Mouse (Mus musculus) stomach, embryonic 14.5 days (tissue): Measurements from ENCODE around the gene Ssbp3. TPM values are rescaled to one million over a fixed set of nuclear protein-coding genes. Genes with fewer than 3 reads are reported as not detected.

Experiments
- ATAC-seq: fragments of 200-750 bp; cut with Nextera tagmentation; 2 replicates; pipeline ENCODE4 v1.8.0; 2017; ENCODE audit warnings: low read depth, moderate TSS enrichment; ENCODE audit not compliant: insufficient number of reproducible peaks, insufficient read depth, low FRiP score
- H3K27ac ChIP-seq: fragments of 300-500 bp; sonication (generic); 2 replicates; pipeline ENCODE4 v1.5.1; 2014; ENCODE audit warnings: mild to moderate bottlenecking, low read length, moderate library complexity, mixed read lengths
- H3K27me3 ChIP-seq: fragments of 300-500 bp; sonication (generic); 2 replicates; pipeline ENCODE4 v1.6.1; 2014; ENCODE audit warnings: low read length, control low read depth, mixed read lengths; ENCODE audit not compliant: control insufficient read depth, insufficient read depth
- H3K36me3 ChIP-seq: fragments of 300-500 bp; sonication (generic); 2 replicates; pipeline ENCODE4 v1.6.1; 2014; ENCODE audit warnings: mild to moderate bottlenecking, control low read depth, low read length, moderate library complexity, mixed read lengths; ENCODE audit not compliant: control insufficient read depth, insufficient read depth
- H3K4me1 ChIP-seq: fragments of 300-500 bp; sonication (generic); 2 replicates; pipeline ENCODE4 v1.6.1; 2014; ENCODE audit warnings: low read length, control low read depth, mixed read lengths; ENCODE audit not compliant: control insufficient read depth, insufficient read depth
- H3K4me2 ChIP-seq: fragments of 300-500 bp; sonication (generic); replicated peaks from 2 replicates; pipeline ENCODE4 v1.6.1; 2014; ENCODE audit warnings: low read depth, low read length, control low read depth
- H3K4me3 ChIP-seq: fragments of 300-500 bp; sonication (generic); 2 replicates; pipeline ENCODE4 v1.5.1; 2014; ENCODE audit warnings: low read depth, low read length, control low read depth
- H3K9ac ChIP-seq: fragments of 300-500 bp; sonication (generic); replicated peaks from 2 replicates; pipeline ENCODE4 v1.6.1; 2014; ENCODE audit warnings: low read depth, mild to moderate bottlenecking, control low read depth, low read length, moderate library complexity, mixed read lengths
- H3K9me3 ChIP-seq: fragments of 300-500 bp; sonication (generic); 2 replicates; pipeline ENCODE4 v1.6.1; 2016; ENCODE audit warnings: low read depth, low read length, control low read depth; ENCODE audit not compliant: control insufficient read depth
- WGBS: fragments of 180-500 bp; shearing (Covaris S2); extraction: QIAGEN DNeasy Blood & Tissue Kit; methylation state at CpG from one replicate; pipeline ENCODE4 v1.1.7; 2014; 5-methylcytosine and 5-hydroxymethylcytosine counted together
- polyA plus RNA-seq: library from polyadenylated mRNA; unstranded; fragments of >200 nt; fragmentation: Nextera tagmentation; extraction: Ambion mirVana; gene quantifications from 2 replicates; pipeline ENCODE4 v1.2.1, GENCODE M21; 2014

The Ssbp3 gene
- polyA plus RNA-seq, 1 experiment from 2014 or later: 79.9 TPM

GRCm38 (mm10) chr4:107096043-107096442, 185.5 kb downstream of the Ssbp3 start:
- 62% methylated on average over 6 of the region's 6 CpGs for WGBS
- H3K9me3 ChIP-seq: no peaks in the 10 kb centered on the region
- ATAC-seq: no peak
- H3K36me3 ChIP-seq: no peaks in the 10 kb centered on the region
- H3K4me1 ChIP-seq: 0 out of 2 replicates have a peak, but pooled peaks cover 4% of the 10 kb centered on the region
- no peak overlapping the region for H3K27ac ChIP-seq
- no peaks in the 10 kb centered on the region for H3K27me3 ChIP-seq
- no peak overlapping the region for H3K9ac ChIP-seq
- H3K4me3 ChIP-seq: no peak overlapping the region
- H3K4me2 ChIP-seq: no peak overlapping the region

GRCm38 (mm10) chr4:107096841-107097373, 186.4 kb downstream of the Ssbp3 start, which contains the start of gene Cdcp2:
Gene Cdcp2 (plus strand): TSS chr4:107096891.
- no peaks in the 10 kb centered on the region for H3K36me3 ChIP-seq
- no peaks in the 10 kb centered on the region for H3K9me3 ChIP-seq
- no peak within 1 kb of the TSS for H3K4me2 ChIP-seq
- H3K9ac ChIP-seq: 0 out of 2 replicates have a peak within 1 kb of the TSS, but pooled peaks have one; percentile 14
- no peak for ATAC-seq
- H3K27me3 ChIP-seq: no peaks in the 10 kb centered on the region
- H3K4me3 ChIP-seq: no peak within 1 kb of the TSS
- WGBS: 68% methylated on average over 16 of the region's 16 CpGs
- H3K27ac ChIP-seq: no peak within 1 kb of the TSS
- H3K4me1 ChIP-seq: 0 out of 2 replicates have a peak, but pooled peaks cover 4% of the 10 kb centered on the region

- no peak overlapping the region for H3K27ac ChIP-seq
- H3K4me3 ChIP-seq: no peak overlapping the region
- no peak overlapping the region for H3K4me2 ChIP-seq
- H3K27me3 ChIP-seq: no peaks in the 10 kb centered on the region
- H3K9me3 ChIP-seq: no peaks in the 10 kb centered on the region
- no peak for ATAC-seq
- no peaks in the 10 kb centered on the region for H3K36me3 ChIP-seq
- WGBS: 42% methylated on average over 15 of the region's 15 CpGs
- H3K9ac ChIP-seq: no peak overlapping the region
- H3K4me1 ChIP-seq: 0 out of 2 replicates have a peak, but pooled peaks cover 4% of the 10 kb centered on the region
These were observed 187.4 kb downstream of the Ssbp3 start for GRCm38 (mm10) chr4:107097871-107098270.

GRCm38 (mm10) chr4:107098375-107098774, 187.9 kb downstream of the Ssbp3 start:
- H3K36me3 ChIP-seq: no peaks in the 10 kb centered on the region
- H3K4me3 ChIP-seq: no peak overlapping the region
- no peak for ATAC-seq
- no peaks in the 10 kb centered on the region for H3K27me3 ChIP-seq
- no peak overlapping the region for H3K9ac ChIP-seq
- no peak overlapping the region for H3K4me2 ChIP-seq
- H3K9me3 ChIP-seq: no peaks in the 10 kb centered on the region
- H3K4me1 ChIP-seq: 0 out of 2 replicates have a peak, but pooled peaks cover 4% of the 10 kb centered on the region
- no peak overlapping the region for H3K27ac ChIP-seq
- 77% methylated on average over 10 of the region's 10 CpGs for WGBS

DNA sequence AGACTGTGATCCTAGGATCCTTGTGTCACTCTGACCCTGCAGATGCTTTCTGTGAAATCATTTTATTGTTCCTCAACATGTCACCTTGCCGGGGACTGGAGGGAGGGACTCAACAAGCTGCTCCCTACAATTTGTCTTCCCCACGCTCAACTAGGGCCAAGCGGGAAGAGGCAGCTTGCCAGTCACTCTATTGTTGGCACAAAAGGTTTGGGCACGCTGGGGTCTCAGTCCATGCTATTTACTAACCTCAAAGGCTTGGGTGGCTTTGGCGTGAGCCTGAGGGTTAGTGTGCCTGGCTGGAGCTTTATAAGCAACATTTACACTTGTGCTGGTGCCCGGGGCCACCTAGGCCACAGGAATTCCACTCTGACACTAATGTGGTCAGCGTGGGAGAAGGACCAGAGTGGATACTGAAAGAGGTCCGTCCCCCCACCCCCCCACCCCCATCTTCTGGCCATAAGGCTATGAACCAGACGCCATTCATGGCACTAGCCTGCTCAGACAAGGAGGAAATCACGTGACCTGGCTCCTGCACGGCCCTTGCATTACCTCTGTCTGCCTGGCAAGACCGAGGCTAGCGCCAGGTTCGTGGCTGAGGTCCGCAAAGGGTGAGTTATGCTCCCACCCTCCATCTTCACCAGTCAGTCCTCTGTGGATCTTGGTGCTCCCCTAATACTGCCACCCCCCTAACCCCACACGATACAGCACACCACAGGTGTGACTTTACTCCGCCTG, 188.5 kb downstream of the Ssbp3 start:
- Histone ChIP-seq H3K4me1 (0 out of 2 replicates have a peak, but pooled peaks cover 4% of the 10 kb centered on the region), H3K4me2 (no peak overlapping the region), H3K4me3 (no peak overlapping the region), H3K9me3 (no peaks in the 10 kb centered on the region), H3K36me3 (no peaks in the 10 kb centered on the region), H3K27ac (no peak overlapping the region), H3K9ac (no peak overlapping the region), H3K27me3 (no peaks in the 10 kb centered on the region)
- no peak for ATAC-seq
- WGBS: 79% methylated on average over 17 of the region's 17 CpGs

Other genes with a start within 250 kb of the Ssbp3 start
- 79.5 and 80.4 TPM in 2 replicates for gene Ttc4, start 231.8 kb upstream of the Ssbp3 start, polyA plus RNA-seq
- 0.10 TPM in 1 of 2 replicates, not detected in the other for gene Mroh7, start 179.8 kb upstream of the Ssbp3 start, polyA plus RNA-seq
- 4.3 and 4.9 TPM in 2 replicates for gene Fam151a, start 176.8 kb upstream of the Ssbp3 start, polyA plus RNA-seq
- gene Acot11, start 105.7 kb upstream of the Ssbp3 start, polyA plus RNA-seq: 3.7 and 3.9 TPM in 2 replicates
- gene Mrpl37, start 156.2 kb downstream of the Ssbp3 start, polyA plus RNA-seq: 110 and 111 TPM in 2 replicates
- gene Cyb5rl, start 156.3 kb downstream of the Ssbp3 start, polyA plus RNA-seq: 4.9 and 7.4 TPM in 2 replicates
- gene Cdcp2, start 186.2 kb downstream of the Ssbp3 start, polyA plus RNA-seq: not detected in 2 replicates